Mouse (Mus musculus) heart, postnatal 0 days (tissue): Measurements from ENCODE around the gene Siae.

Experiments used
- CTCF ChIP-seq: IDR thresholded peaks from 2 replicates; pipeline ENCODE4 v1.5.1; 2016; ENCODE audit warnings: antibody characterized with exemption, control low read depth, low read depth
- EP300 ChIP-seq: IDR thresholded peaks from 2 replicates; pipeline ENCODE4 v1.6.1; 2016; ENCODE audit warnings: antibody characterized with exemption, low read depth

DNA sequence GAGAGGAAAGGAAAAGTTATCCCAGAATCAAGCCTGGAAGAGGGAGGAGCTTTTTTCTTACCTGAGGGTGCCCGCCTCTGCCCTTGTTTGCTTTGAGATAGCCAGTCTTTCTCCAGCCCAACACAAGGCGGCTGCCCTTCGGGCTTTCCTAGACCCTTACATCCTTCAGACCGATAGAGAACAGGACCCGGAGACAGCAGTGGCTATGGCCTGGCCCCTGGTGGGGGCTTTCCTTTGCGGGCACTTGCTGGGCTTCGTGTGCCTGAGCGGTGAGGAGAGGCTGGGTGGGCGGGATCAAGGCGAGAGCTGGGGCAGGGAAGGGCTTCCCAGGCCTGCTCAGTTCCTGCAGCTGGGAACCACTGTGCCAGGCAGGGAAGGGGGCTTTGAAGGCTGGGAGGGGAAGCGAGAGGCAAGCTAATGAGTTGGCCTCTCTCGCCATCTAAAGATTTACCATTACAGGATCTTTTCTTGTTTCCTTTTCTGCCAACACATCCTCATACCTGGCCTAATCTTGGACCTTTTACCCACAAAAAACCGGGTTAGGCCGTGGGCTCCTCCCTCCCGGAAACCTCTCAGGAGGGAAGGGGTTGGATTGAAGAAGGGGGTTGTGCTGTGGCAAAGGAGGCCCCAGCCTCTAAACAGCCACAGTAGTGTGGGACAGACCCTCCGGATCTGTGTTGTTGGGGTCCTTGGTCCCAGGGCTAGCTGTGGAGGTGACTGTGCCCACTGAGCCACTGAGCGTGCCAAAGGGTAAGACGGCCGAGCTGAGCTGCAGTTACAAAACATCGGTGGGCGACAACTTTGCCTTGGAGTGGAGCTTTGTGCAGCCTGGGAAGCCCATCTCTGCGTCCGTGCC is 16.1 kb upstream of the Siae start, which contains the start of gene Vsig2:
- TF ChIP-seq CTCF (no peak), EP300 (no peak)
